ENCODE assay signal across 34 mouse cellular contexts in genomic region chr14:39867163-39867562, GRCm38 (mm10).
"Had no signal": no experiment of that assay in that cellular context is flagged by ENCODE, and none has a peak within 500 bp of the region (broad histone marks: within the 10 kb centered on the region; RNA-seq: fewer than 3 reads in every experiment).

No protein-coding gene starts in this region.

- DNase-seq: heart, postnatal 10 days; heart, postnatal 14 days; heart, postnatal 36 days; heart, postnatal 4 days; kidney, adult 11 months; kidney, adult 18-20 months; kidney, adult 2 months; kidney, adult 8-10 months; kidney, adult 9 months; kidney, postnatal 10 days; kidney, postnatal 14 days; kidney, postnatal 25 days; kidney, postnatal 36 days; kidney, postnatal 4 days; layer of hippocampus, adult 9-11 months; layer of hippocampus, postnatal 36 days had no signal

- H3K27me3 ChIP-seq: heart, embryonic 12.5 days; heart, embryonic 13.5 days; heart, embryonic 15.5 days; hindbrain, embryonic 12.5 days; hindbrain, embryonic 13.5 days; hindbrain, embryonic 15.5 days; intestine, embryonic 15.5 days; kidney, embryonic 15.5 days had no signal

- H3K4me3 ChIP-seq: heart, embryonic 10.5 days; heart, embryonic 12.5 days; heart, embryonic 13.5 days; heart, embryonic 15.5 days; hindbrain, embryonic 10.5 days; hindbrain, embryonic 12.5 days; hindbrain, embryonic 13.5 days; hindbrain, embryonic 15.5 days; intestine, embryonic 15.5 days; kidney, embryonic 15.5 days; layer of hippocampus, adult 2 months; left cerebral cortex, adult 2 months had no signal

- H3K9me3 ChIP-seq: heart, embryonic 10.5 days; heart, embryonic 12.5 days; heart, embryonic 13.5 days; heart, embryonic 15.5 days; hindbrain, embryonic 10.5 days; hindbrain, embryonic 12.5 days; hindbrain, embryonic 13.5 days; hindbrain, embryonic 15.5 days; intestine, embryonic 15.5 days; kidney, embryonic 15.5 days had no signal

- H3K27ac ChIP-seq: heart, embryonic 10.5 days; heart, embryonic 13.5 days; heart, embryonic 15.5 days; hindbrain, embryonic 10.5 days; hindbrain, embryonic 12.5 days; hindbrain, embryonic 13.5 days; hindbrain, embryonic 14.5 days; hindbrain, embryonic 15.5 days; hindbrain, postnatal 0 days; intestine, embryonic 15.5 days; kidney, embryonic 15.5 days; kidney, postnatal 0 days; layer of hippocampus, adult 2 months; left cerebral cortex, adult 2 months had no signal

- H3K9ac ChIP-seq: heart, embryonic 12.5 days; heart, embryonic 13.5 days; heart, embryonic 15.5 days; hindbrain, embryonic 12.5 days; hindbrain, embryonic 13.5 days; hindbrain, embryonic 14.5 days; hindbrain, embryonic 15.5 days; intestine, embryonic 15.5 days; kidney, embryonic 15.5 days had no signal

- H3K36me3 ChIP-seq: heart, embryonic 10.5 days; heart, embryonic 12.5 days; heart, embryonic 13.5 days; heart, embryonic 15.5 days; hindbrain, embryonic 10.5 days; hindbrain, embryonic 12.5 days; hindbrain, embryonic 13.5 days; hindbrain, embryonic 15.5 days; intestine, embryonic 15.5 days; kidney, embryonic 15.5 days had no signal

- H3K4me1 ChIP-seq: heart, embryonic 10.5 days; heart, embryonic 12.5 days; heart, embryonic 13.5 days; heart, embryonic 15.5 days; hindbrain, embryonic 10.5 days; hindbrain, embryonic 12.5 days; hindbrain, embryonic 13.5 days; hindbrain, embryonic 15.5 days; intestine, embryonic 15.5 days; kidney, embryonic 15.5 days had no signal

- ATAC-seq: hindbrain, embryonic 16.5 days; hindbrain, postnatal 0 days; intestine, embryonic 15.5 days; intestine, embryonic 16.5 days; intestine, postnatal 0 days had no signal
